32 mouse cellular contexts compared by ENCODE assay signal in the genomic region with DNA sequence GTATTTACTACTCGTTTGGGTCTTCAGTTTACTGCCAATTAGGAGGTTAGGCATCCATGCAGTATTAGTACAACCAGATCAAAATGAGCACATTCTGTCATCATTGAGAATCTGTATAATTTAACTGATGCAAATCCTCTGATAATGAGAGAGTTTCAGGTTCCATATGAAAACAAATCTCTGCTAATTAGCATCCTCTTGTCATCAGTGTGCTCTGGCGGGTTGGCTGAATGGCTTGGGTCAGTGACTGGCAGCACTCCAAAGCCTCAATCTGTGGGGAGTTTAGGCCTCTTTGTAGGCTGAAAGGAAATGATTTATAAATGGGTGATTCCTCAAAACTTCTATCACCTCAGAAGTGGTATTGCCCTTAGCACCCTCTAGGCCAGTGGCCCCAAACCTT.
DNase-seq lines count a peak whose midpoint lies in the region; ATAC-seq and TF ChIP-seq lines count a peak whose summit lies in the region.
"Had no signal": no experiment of that assay in that cellular context is flagged by ENCODE, and none has a peak within 500 bp of the region (broad histone marks: within the 10 kb centered on the region; RNA-seq: fewer than 3 reads in every experiment).

No protein-coding gene starts in this region.

- H3K4me1 ChIP-seq in hindbrain, postnatal 0 days (ENCODE audit: insufficient read depth, low read length): no peaks in the 10 kb centered on the region
- H3K4me1 ChIP-seq in hindbrain, embryonic 11.5 days (replicated peaks; ENCODE audit: control insufficient read depth, insufficient read depth, low read length): no peaks in the 10 kb centered on the region
- H3K4me1 ChIP-seq: embryonic facial prominence, embryonic 12.5 days; heart, embryonic 13.5 days; hindbrain, embryonic 12.5 days; limb, embryonic 10.5 days; limb, embryonic 15.5 days; liver, embryonic 13.5 days; megakaryocyte, embryonic 14.5 days; neural tube, embryonic 13.5 days had no signal

- H3K9me3 ChIP-seq in hindbrain, postnatal 0 days (ENCODE audit: low read length): no peaks in the 10 kb centered on the region
- H3K9me3 ChIP-seq in hindbrain, embryonic 11.5 days (ENCODE audit: control insufficient read depth, low read length): no peaks in the 10 kb centered on the region
- H3K9me3 ChIP-seq: embryonic facial prominence, embryonic 12.5 days; G1E; heart, embryonic 13.5 days; hindbrain, embryonic 12.5 days; limb, embryonic 10.5 days; limb, embryonic 15.5 days; liver, embryonic 13.5 days; megakaryocyte, embryonic 14.5 days; neural tube, embryonic 13.5 days had no signal

- ATAC-seq in hindbrain, postnatal 0 days: no peak
- no peak for ATAC-seq in hindbrain, embryonic 11.5 days (ENCODE audit: low FRiP score)
- ATAC-seq: intestine, embryonic 16.5 days; lung, postnatal 0 days; Patski had no signal

- H3K4me3 ChIP-seq in hindbrain, postnatal 0 days (ENCODE audit: low read length): no peak overlapping the region
- no peak overlapping the region for H3K4me3 ChIP-seq in hindbrain, embryonic 11.5 days (ENCODE audit: low read depth, low read length)
- H3K4me3 ChIP-seq: embryonic facial prominence, embryonic 12.5 days; heart, embryonic 13.5 days; hindbrain, embryonic 12.5 days; limb, embryonic 10.5 days; limb, embryonic 15.5 days; liver, embryonic 13.5 days; megakaryocyte, embryonic 14.5 days; neural tube, embryonic 13.5 days had no signal

- no peak for TF ChIP-seq CTCF in hindbrain, postnatal 0 days (IDR thresholded peaks at IDR 0.05; ENCODE audit: low read depth)

- peak; percentile 20 to 21 for DNase-seq in cerebellum, postnatal 14 days
- no peak for DNase-seq in cerebellum, adult 11-12 months
- peak; percentile 9 for DNase-seq in hindbrain, postnatal 0 days (ENCODE audit: low spot score)
- DNase-seq in hindbrain, embryonic 11.5 days (ENCODE audit: low spot score): no peak
- DNase-seq in retina, postnatal 1 day: peak; percentile 64
- no peak for DNase-seq in retina, embryonic 14.5 days (ENCODE audit: low spot score)
- no peak for DNase-seq in urinary bladder, postnatal 14 days (ENCODE audit: low spot score)
- DNase-seq: adrenal gland, postnatal 14 days; cerebellum, adult 2 months; cerebellum, postnatal 36 days; gastrocnemius, postnatal 10 days; heart, postnatal 10 days; kidney, adult 8-10 months; kidney, postnatal 4 days; liver, embryonic 13.5 days; lung, adult 18-20 months; lung, postnatal 4 days; right cerebral cortex, postnatal 25 days; spleen, adult 18-20 months; thymus, postnatal 14 days had no signal

- no peaks in the 10 kb centered on the region for H3K27me3 ChIP-seq in hindbrain, postnatal 0 days (ENCODE audit: insufficient read depth, low read length)
- H3K27me3 ChIP-seq in hindbrain, embryonic 11.5 days (ENCODE audit: control insufficient read depth, insufficient read depth, low read length): no peaks in the 10 kb centered on the region
- H3K27me3 ChIP-seq: embryonic facial prominence, embryonic 12.5 days; heart, embryonic 13.5 days; hindbrain, embryonic 12.5 days; limb, embryonic 15.5 days; liver, embryonic 13.5 days; megakaryocyte, embryonic 14.5 days; neural tube, embryonic 13.5 days had no signal

- no peak overlapping the region for H3K9ac ChIP-seq in hindbrain, postnatal 0 days (replicated peaks; ENCODE audit: low read length)
- no peak overlapping the region for H3K9ac ChIP-seq in hindbrain, embryonic 11.5 days (ENCODE audit: low read depth, low read length)
- H3K9ac ChIP-seq: embryonic facial prominence, embryonic 12.5 days; heart, embryonic 13.5 days; hindbrain, embryonic 12.5 days; limb, embryonic 15.5 days; liver, embryonic 13.5 days; neural tube, embryonic 13.5 days had no signal

- no peaks in the 10 kb centered on the region for H3K36me3 ChIP-seq in hindbrain, postnatal 0 days (ENCODE audit: insufficient read depth, low read length)
- no peaks in the 10 kb centered on the region for H3K36me3 ChIP-seq in hindbrain, embryonic 11.5 days (ENCODE audit: control insufficient read depth, insufficient read depth, low read length)
- H3K36me3 ChIP-seq: embryonic facial prominence, embryonic 12.5 days; G1E; heart, embryonic 13.5 days; hindbrain, embryonic 12.5 days; limb, embryonic 10.5 days; limb, embryonic 15.5 days; liver, embryonic 13.5 days; neural tube, embryonic 13.5 days had no signal

- H3K27ac ChIP-seq in hindbrain, postnatal 0 days: no peak overlapping the region
- H3K27ac ChIP-seq in hindbrain, embryonic 11.5 days (ENCODE audit: low read depth, low read length): no peak overlapping the region
- H3K27ac ChIP-seq: embryonic facial prominence, embryonic 12.5 days; heart, embryonic 13.5 days; hindbrain, embryonic 12.5 days; kidney, postnatal 0 days; limb, embryonic 10.5 days; limb, embryonic 15.5 days; liver, embryonic 13.5 days; neural tube, embryonic 13.5 days had no signal

- H3K4me2 ChIP-seq in hindbrain, postnatal 0 days (ENCODE audit: low read depth, low read length): no peak overlapping the region
- H3K4me2 ChIP-seq in hindbrain, embryonic 11.5 days (replicated peaks; ENCODE audit: low read depth, low read length): no peak overlapping the region
- H3K4me2 ChIP-seq: embryonic facial prominence, embryonic 12.5 days; heart, embryonic 13.5 days; hindbrain, embryonic 12.5 days; limb, embryonic 15.5 days; liver, embryonic 13.5 days; neural tube, embryonic 13.5 days had no signal

- WGBS in hindbrain, postnatal 0 days: 54% methylated on average over 2 of the region's 2 CpGs
- WGBS in hindbrain, embryonic 11.5 days: 66% methylated on average over 2 of the region's 2 CpGs

Comparison
In these comparisons a context has a peak if more than half of its experiments do, and no peak if none do; other contexts are left out.
1. DNase-seq: peak in cerebellum, postnatal 14 days (2 of 2), hindbrain, postnatal 0 days (single experiment) and retina, postnatal 1 day (single experiment); none in cerebellum, adult 11-12 months (single experiment), hindbrain, embryonic 11.5 days (single experiment), retina, embryonic 14.5 days (single experiment) and urinary bladder, postnatal 14 days (single experiment).